Mouse (Mus musculus) left cerebral cortex, adult 8-10 months (tissue): ENCODE measurements around the gene Slc6a12. TPM values are rescaled to one million over a fixed set of nuclear protein-coding genes. Genes with fewer than 3 reads are reported as not detected.
"Not testable (repeated sequence)": the region's sequence is repeated elsewhere in the genome, so short reads cannot be mapped to it uniquely, and the experiment has no call there.

Experiments used
- DNase-seq, 2 experiments: peaks; one replicate each; pipeline ENCODE4 v3.0.0; 2022; ENCODE audit warnings: low spot score in 2 of 2
- total RNA-seq, 4 experiments: library from RNA; stranded (reverse); gene quantifications; 2 replicates each; pipeline ENCODE4 v1.2.4; 2022

Gene Slc6a12
- total RNA-seq, 4 experiments from 2014 or later = 0.88 to 1.6 (median 1.4) TPM

DNA sequence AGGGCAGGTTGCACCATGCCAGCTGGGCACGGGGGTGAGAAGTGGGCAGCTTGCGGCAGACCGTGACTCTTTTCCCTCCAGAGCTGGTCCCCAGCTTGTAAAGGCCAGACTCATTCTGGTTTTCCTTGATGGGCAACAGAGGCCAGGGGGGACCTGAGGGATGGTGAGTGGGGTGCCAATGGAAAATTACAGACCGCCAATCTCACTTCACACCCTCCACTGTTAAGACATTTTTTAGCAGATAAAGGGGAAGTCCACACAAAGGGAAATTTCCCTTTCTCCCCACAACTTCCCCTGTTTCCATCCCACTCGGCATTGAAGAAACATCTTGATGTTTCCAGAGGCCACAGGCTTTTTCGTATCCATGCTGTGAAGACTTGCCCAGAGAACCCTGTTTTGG, 1.2 kb upstream of the Slc6a12 start:
- no peak for DNase-seq

DNA sequence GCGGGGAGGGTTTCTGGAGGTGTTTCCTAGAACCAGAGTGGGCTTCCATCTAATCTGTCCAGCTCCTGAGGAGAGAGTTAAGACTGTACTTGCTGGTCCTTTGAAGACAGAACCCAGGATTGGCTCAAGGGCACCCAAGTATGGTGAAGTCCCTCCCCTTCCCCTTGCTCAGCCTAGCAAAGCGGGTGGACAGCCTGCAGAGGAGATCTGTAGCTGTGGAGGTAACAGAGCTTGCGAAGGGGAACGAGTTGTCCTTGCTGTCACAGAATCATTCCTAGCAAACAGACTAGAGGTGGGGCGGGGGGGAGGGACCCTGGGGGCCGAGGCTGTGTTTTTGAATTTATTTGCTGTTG, 871 bp downstream of the Slc6a12 start:
- no peak for DNase-seq

DNA sequence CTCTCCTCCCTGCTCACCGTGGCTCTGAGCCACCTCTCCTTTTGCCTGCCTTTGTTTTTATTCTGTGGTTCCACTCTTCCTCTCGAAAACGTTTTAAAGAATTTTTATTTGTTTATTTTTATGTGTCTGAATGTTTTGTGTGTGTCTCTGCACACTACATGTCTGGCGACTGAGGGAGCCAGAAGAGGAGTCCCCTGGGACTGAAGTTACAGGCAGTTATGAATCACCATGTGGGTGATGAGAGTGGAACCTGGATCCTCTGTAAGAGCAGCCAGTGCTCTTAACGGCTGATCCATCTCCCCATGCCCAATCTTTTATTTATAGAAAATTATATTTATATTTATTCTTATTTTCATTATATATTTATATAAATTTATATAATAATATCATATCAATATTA, 1.5 kb downstream of the Slc6a12 start:
- DNase-seq = no peak

DNA sequence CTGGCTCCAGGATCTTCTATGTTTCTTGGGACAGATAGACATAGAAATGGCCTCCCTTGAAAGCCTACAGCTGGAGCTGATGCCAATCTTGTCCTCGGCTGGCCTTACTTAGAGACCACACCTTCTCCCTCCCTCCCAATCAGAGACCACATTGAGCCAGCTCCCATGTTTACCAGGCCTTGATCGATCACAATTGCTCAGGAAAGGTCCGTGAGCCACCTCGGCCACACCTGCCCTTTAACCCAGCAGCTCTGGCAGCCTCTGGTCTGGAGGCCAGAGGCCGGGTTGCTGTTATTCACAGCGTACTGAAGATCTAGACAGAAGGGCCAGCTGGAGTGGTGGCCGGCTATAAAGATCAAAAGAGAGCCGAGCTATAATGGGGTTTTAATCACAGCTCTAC, 3.6 kb downstream of the Slc6a12 start:
- DNase-seq = no peak

DNA sequence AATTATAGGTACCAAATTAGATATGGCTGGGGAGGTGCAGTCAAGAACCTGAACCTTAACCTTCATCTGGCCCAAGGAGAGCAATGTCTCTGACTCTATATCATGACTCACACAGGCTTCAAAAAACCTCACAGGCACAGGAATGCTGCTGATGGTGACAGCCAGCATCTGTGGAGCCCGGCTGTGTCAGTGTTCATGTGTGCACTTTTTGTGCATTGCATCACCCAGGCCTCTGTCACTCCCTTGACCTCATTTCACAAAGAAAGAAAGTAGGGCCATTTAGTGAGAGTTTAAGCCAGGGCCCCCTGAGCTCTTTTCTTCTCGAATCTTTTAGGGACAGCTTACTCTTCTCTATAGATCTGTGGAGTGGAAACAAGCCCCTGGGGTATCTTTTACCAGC, 9.4 kb downstream of the Slc6a12 start:
- no peak for DNase-seq

DNA sequence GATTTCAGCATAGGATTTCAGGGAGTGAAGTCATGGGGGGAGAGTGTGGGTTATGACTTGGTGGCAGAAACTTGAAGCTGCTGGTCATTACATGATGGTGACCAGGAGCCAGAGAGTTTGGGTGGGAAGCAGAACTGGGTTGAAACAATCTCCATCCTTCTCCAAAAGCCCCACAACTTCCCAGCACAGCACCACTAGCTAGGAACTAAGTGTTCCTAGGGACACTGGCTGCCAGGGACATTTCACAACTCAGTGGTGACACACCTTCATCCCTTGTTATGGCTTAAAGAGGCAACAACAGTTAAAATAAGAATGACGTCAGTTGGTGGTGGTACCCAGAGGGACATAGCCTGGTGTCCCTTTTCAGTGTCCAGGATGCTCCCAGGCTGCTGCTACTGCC, 13.2 kb downstream of the Slc6a12 start:
- no peak for DNase-seq

DNA sequence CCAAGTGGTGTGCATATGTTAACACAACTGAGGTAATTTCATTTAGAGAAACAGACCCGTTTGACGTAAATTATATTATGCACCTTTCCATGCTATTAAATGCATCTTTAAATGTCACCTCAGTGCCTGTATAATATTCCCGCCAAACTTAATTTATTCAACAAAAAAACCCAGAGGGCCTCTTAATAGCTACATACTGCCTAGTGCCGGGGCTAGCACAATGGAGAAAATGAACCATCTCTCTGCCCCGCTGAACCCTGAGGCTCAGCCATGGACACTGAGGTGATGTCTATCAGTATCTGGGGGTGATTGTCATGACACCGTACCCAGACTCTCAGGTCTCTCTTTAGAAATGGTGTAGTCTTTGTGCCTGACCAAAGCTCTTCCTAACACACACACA, 14.4 kb downstream of the Slc6a12 start:
- DNase-seq = no peak

DNA sequence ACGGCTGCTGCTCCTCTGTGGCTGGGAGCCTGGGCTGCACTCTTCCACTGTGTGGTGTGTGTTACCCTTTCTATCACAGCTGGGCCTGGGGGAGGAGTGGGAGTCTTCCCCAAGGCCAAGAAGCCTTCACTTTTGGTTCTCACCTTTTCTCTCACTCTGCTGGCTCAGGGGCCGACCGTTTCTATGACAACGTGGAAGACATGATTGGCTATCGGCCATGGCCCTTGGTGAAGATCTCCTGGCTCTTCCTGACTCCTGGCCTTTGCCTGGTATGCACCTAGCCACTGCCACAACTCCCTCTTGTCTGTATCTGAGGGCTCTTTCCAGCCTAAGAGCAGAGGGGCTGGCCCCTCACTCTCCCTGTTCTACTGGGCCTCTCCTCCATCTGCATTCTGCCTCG, 20.2 kb downstream of the Slc6a12 start:
- no peak for DNase-seq

DNA sequence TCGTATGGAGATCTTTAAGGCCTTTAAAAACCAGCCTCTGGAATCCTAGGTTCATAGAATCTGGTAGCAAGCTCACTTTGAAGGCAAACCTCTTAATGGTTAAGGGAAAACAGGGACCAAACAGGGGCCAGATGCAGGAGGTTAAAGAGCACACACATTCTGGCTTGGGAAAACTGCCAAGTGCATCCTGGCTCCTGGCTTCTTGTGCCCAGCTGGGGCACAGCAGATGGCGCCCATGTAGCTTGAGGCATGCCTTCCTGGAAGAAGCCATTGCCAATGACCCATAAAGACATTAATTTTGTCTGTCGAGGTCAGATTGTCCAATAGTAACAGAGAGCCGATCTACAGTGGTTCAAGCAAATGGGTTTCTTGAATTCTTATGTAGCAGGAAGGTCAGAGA, 21.1 kb downstream of the Slc6a12 start:
- DNase-seq = no peak

DNA sequence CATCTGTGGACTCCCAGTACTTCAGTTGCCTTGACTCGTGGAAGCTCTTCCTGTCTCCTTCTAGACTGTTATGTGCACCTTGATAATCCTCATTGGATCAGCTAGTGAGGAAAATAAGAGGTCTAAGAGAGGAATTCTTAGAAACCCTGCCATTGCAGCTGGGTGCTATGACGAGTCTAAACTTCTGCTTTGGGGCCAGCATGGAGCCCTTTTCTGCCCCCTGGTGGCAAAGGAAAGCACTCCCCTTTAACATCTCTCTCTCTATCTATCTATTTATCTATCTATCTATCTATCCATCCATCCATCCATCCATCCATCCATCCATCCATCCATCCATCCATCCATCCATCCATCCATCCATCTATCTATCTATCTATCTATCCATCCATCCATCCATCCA, 23.7 kb downstream of the Slc6a12 start:
- not testable (repeated sequence) for DNase-seq

DNA sequence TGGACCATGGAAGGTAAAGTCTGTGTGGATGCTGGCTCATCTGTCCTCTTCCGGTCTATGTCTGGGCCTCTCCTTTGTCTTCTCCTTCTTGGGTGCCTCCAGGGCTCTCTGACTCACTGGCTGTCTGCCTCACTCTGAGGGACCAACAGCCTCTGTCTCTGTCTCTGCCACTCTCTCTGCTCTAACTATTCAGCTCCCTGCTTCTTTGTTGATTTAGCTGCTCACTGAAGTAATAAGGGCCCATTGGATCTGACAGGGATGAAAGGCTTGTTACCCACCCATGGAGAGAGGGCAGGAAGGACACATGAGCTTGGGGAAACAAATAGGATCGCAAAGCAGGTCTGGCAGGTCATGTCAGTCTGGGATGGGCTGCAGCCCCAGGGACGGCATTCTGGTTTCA, 24.2 kb downstream of the Slc6a12 start:
- DNase-seq = no peak

DNA sequence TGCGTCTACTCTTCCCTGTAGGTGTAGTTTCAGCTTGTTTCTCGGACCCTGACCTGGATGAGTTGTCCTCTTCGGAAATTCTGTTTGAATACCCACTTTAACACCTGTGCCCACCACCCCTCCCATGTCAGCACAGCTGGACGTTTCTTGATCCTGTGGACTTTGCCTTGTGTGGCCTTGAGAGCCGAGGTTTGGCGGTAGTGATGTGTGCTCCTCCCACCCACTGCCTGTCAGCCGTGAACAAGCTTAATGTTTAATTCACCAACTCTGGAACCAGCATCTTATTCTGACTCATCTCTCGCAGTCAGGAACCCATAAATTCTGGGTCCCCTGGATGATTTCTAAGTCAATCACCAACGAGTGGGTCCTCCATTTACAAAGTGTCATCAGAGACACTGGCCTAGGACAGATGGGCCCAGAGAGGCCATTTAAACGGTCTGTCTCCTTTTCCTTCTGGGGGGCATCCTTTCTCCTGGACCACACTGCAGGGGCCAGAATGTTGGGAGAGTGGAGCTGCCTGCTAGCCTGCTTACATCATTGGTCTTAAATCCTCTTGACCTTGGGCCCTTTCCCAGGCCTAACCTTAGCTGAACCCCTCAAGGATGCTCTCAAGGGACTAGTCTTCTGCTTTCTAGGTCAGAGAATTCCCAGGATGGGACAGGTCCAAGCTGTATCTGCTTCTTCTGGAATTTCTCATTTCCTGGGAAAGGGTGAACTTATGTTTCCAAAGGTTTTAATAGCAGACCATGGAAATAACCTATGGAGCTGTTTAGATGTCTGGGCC, 28.5 kb downstream of the Slc6a12 start:
- no peak for DNase-seq

DNA sequence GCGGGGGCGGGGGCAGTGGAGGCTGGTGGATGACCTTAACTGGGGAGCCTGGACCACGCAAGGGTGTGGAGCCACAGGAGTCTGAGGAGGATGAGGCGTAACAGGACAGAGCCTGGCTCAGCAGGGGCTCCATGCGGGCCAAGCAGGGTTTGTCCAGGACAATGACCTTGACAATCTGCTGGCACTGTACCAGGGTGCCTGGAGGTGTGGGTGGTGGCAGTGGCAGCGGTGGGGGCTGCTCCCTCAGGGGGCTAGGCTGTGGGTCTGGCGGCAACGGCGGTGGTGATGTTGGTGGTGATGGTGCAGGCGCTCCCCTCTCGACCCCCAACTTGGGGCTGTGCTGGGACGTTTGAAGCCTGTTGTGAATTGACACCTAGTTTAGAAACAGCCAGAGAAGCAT, 33.3 kb downstream of the Slc6a12 start:
- no peak for DNase-seq

DNA sequence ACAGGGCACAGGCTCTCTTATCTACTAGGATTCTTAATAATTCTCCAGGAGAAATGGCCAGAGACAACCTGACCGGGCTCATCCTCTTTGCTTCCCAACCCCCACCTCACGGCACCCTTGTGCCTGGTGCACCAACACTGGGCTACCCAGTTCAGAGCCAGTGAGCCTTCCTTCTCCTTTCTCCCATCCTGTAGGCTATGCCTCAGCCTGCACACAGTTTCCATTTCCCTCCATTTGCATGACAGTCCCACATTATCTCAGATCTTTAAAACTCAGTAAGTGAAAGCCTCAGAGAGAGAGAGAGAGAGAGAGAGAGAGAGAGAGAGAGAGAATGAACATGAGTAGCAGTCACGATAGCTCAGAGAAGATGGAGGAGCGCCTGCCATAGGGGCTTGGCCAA, 35.4 kb downstream of the Slc6a12 start:
- DNase-seq = no peak

DNA sequence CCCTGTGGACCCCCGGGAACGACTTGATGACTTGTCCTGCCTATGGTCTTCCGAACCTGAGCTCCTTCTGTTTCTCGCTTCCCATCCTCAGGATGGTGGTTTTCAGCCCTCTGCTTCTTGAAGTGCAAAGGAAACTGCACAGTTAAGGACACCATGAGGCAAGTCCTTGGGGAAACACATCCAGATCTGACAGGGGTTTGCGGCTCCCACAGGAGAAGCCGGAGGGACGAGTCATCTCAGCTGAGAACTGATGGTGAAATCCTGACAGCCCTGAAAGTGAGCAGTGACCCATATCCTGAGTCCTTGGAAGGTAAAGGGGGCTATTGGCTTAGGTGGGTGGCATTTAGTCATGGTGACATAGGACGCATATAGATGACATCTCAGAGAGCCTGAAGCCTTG, 37.7 kb downstream of the Slc6a12 start:
- no peak for DNase-seq

DNA sequence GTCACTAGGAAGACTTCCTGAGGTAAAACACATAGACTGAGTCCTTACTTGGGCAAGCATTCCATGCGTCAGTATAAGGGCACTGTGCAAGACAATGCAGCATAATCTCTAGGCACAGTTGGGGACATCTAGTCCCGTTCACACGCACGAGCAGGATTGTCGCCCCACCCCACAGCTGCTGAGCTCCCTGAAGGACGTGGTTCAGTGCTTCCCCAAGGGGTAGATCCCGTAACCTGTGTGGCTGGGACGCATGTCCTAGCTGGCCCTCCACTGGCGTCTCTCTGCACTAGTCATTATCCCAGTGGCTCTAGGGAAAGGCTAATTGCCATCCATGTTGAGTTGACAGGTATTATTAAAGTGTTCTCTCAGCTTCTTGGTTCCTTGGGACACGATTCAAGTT, 39.2 kb downstream of the Slc6a12 start:
- DNase-seq = no peak

DNA sequence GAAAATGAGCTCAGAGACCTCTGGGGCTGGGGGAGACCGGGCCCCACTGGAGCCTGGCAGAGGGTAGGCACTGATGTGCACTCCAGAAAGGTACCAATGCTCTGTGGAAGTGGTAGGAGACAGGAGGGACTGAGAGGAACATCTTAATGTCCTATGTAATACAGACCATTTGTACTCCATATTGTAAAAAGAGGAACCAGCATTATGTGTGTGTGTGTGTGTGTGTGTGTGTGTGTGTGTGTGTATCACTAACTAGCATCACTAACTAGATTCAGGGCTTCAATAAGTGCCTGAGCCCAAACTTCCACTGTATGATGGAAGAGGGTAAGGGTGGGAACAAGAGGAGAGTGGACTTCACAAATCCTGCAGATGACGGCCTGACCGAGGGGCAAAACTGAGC, 42.5 kb downstream of the Slc6a12 start:
- DNase-seq = no peak

DNA sequence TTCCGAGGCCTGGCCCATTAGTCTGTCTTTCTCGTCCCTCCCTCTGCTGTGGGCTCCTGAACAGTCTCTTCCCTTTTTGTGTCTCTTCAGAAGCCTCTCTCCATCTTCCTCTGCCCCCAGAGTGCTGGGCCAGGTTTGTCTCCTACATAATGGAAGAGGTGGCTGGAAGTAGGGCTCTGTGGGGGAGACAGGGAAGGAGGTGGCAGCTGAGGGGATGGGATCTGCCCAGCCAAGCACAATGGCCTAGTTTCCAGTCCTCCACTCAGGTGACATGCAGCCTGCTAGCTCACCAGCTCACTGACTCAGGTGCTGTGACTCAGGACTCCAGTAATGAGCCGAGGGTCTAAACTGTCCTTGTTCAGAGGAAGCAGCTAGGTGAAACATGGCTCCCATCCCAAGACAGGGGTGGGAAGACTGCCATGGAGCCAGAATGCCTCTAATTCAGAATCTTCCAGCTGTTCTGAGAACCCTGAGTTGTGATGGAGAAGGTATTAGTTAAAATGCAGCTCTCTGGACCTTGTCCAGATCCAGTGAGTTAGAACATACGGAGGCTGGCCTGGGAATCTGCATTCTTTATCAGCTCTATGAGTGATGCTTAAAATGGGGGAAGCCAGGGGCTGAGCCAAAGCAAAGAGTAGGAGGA, 49.9 kb downstream of the Slc6a12 start:
- peak in 1 of 2 experiments; percentile 70 for DNase-seq

DNA sequence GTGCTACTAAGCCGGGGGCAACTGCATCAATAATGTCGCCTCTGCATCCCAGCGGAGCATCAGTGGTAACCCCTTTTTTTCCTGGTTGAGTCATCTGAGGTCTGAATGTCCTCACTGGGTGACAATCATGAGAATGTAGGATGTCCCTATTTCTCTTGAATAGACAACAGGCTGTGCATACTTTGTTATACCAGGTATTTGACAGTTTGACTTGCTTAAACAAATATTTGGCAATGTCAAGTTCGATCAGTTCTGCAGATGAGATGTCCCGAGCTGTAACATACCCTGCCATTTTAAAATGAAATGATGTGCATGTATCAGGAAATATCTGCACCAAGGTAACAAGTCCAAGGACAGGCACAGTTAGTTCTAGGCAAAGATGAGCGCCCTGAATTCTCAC, 58.3 kb downstream of the Slc6a12 start:
- DNase-seq = no peak

DNA sequence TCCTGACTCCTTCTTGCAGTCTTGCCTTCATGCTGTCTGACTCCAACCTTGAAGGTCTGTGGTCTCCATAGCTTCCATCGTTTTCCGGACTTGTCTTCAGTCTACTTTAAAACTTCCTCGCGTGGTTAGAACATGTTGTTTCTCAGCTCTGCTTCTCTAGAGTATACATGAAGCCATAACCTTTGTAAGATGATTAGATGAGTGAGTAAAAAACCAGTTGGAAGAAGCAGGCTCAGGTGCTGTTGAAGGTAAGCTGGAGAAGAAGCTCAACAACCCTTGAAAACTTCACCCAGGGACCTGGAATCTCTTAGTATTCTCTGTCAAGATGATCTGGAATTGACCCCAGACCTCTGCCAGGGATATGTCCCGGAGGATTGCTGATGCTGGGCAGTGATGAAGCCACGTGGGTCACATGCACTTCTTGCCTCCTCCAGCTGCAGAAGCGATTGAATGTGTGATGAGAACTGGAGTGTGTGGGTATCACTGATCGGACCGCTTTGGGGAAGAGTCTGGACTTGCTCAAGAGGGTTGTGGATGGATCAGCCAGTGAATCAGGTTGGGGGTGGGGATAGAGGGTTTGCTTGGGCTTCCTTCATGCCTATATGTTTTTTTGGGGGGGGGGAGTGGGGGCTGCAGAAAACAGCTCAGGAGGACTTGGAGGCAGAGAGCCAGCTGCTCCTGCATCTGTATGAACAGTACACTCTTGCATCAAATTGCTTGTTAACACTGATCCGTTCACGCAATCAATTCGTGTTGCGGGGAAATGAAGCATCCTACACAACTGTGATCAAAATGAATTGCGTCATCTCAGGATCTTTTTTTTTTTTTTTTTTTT, 59.2 kb downstream of the Slc6a12 start:
- no peak for DNase-seq

DNA sequence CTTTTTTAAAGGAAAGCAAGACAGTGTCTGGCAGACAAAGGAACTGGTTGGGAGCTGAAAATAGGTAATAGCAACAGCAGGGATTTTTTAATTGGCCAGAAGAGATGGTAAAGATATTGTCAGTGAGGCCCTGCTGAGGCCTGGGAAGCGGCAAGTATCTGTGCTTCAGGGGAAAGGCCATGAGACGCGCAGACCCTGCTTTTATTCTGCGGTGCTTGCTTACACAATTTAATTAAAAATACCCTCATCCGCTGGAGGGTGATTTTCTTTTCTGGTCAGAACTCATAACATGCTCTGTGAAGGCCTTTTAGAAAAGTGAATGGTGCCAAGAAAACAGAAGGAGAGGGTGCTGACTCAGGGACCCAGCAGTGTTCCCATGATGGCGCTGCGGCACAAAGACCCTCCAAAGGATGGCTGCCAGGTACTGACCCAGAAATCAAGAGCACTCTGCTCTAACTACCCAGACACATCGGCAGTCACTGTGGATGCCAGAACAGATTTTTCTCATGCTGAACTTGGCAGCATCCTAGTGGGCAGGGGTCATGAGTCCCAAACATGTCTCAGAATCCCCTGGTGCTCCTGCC, 59.9 kb downstream of the Slc6a12 start:
- no peak for DNase-seq

DNA sequence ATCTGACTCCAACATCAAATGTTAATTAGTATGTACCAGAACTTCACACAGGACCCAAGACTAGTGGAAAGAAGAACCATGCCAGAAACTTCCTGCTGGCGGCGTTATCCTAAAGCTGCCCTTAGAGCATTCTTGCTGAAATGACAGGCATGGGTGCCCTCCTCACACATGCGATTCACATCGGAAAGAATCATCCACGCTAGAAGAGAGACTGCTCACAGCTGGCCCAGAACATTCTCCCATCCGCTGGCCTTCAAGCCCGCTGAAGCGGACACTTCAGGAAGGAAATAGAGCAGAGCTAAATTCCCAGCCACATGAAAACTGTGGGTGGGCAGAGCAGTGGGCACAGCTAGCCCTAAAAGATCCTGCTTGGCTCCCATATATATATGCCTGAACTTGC, 62.4 kb downstream of the Slc6a12 start:
- DNase-seq = no peak
